Mouse (Mus musculus) limb, embryonic 12.5 days (tissue): ENCODE results near the gene Cd63. TPM values are rescaled to one million over a fixed set of nuclear protein-coding genes. Genes with fewer than 3 reads are reported as not detected.

ENCODE experiments used
- ATAC-seq: fragments of 200-750 bp; cut with Nextera tagmentation; 2 replicates; pipeline ENCODE4 v1.8.0; 2017; ENCODE audit warnings: low read depth, moderate TSS enrichment; ENCODE audit not compliant: insufficient number of reproducible peaks, insufficient read depth, low FRiP score, low TSS enrichment
- H3K27ac ChIP-seq: fragments of 300-500 bp; sonication (generic); 2 replicates; pipeline ENCODE4 v1.5.1; 2016; ENCODE audit warnings: mild to moderate bottlenecking, moderate library complexity
- H3K27me3 ChIP-seq: fragments of 300-500 bp; sonication (generic); 2 replicates; pipeline ENCODE4 v1.6.1; 2016; ENCODE audit warnings: mild to moderate bottlenecking, moderate library complexity
- H3K36me3 ChIP-seq: fragments of 300-500 bp; sonication (generic); 2 replicates; pipeline ENCODE4 v1.6.1; 2016; ENCODE audit warnings: mild to moderate bottlenecking, moderate library complexity
- H3K4me1 ChIP-seq: fragments of 300-500 bp; sonication (generic); replicated peaks from 2 replicates; pipeline ENCODE4 v1.6.1; 2016
- H3K4me2 ChIP-seq: fragments of 300-500 bp; sonication (generic); 2 replicates; pipeline ENCODE4 v1.6.1; 2016; ENCODE audit warnings: mild to moderate bottlenecking, moderate library complexity
- H3K4me3 ChIP-seq: fragments of 300-500 bp; sonication (generic); replicated peaks from 2 replicates; pipeline ENCODE4 v1.5.1; 2016; ENCODE audit warnings: mild to moderate bottlenecking
- H3K9ac ChIP-seq: fragments of 300-500 bp; sonication (generic); replicated peaks from 2 replicates; pipeline ENCODE4 v1.6.1; 2016; ENCODE audit warnings: mild to moderate bottlenecking, moderate library complexity
- H3K9me3 ChIP-seq: fragments of 300-500 bp; sonication (generic); 2 replicates; pipeline ENCODE4 v1.6.1; 2016; ENCODE audit warnings: mild to moderate bottlenecking, moderate library complexity
- whole genome bisulfite sequencing: fragments of 180-500 bp; shearing (Covaris S2); methylation state at CpG from one replicate; pipeline ENCODE4 v1.1.7; 2016; 5-methylcytosine and 5-hydroxymethylcytosine counted together
- polyA plus RNA-seq: library from polyadenylated mRNA; unstranded; fragments of >200 nt; fragmentation: Nextera tagmentation; extraction: Ambion mirVana; gene quantifications from 2 replicates; pipeline ENCODE4 v1.2.1, GENCODE M21; 2016

The Cd63 gene
- polyA plus RNA-seq, 1 experiment from 2014 or later = 522 TPM

DNA sequence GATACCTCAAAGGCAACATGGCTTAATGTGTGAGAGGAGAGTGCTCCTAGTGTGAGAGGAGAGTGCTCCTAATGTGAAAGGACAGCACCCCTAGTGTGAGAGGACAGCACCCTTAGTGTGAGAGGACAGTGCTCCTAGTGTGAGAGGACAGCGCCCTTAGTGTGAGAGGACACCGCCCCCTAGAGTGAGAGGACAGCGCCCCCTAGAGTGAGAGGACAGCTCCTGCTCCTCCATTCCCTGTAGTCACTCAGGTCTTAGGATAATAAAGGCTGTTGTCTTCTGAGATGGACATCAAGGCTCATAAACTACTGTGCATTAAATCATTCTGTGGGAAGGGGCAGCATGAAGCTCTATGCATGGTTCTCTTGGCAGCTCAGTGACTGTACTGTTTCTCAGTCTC lies 44.9 kb downstream of the Cd63 start:
- Histone ChIP-seq H3K4me3 (no peak overlapping the region), H3K36me3 (no peaks in the 10 kb centered on the region), H3K4me1 (no peaks in the 10 kb centered on the region), H3K4me2 (no peak overlapping the region), H3K27me3 (0 out of 2 replicates have a peak, but pooled peaks cover 3% of the 10 kb centered on the region), H3K9ac (no peak overlapping the region), H3K27ac (no peak overlapping the region), H3K9me3 (peaks cover 3% of the 10 kb centered on the region; the same call in 1 of the 2 replicates)
- WGBS = 22% methylated on average over 3 of the region's 3 CpGs
- ATAC-seq = no peak

DNA sequence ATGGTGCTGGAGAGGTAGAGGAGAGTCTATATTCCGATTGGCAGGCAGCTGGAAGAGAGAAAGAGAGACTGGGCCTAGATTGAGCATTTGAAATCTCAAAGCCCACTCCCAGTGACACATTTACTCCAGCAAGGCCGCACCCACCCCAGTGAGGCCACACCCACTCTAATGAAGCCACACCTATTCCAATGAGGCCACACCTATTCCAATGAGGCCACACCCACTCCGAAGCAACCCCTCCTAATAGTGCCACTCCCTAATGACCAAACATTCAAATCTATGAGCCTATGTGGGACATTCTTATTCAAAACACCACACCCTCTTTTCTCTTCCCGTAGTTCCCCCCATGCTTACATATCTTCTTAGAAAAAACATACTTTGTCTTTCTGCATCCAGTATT lies 46.7 kb downstream of the Cd63 start:
- WGBS = 92% methylated on average over 4 of the region's 4 CpGs

DNA sequence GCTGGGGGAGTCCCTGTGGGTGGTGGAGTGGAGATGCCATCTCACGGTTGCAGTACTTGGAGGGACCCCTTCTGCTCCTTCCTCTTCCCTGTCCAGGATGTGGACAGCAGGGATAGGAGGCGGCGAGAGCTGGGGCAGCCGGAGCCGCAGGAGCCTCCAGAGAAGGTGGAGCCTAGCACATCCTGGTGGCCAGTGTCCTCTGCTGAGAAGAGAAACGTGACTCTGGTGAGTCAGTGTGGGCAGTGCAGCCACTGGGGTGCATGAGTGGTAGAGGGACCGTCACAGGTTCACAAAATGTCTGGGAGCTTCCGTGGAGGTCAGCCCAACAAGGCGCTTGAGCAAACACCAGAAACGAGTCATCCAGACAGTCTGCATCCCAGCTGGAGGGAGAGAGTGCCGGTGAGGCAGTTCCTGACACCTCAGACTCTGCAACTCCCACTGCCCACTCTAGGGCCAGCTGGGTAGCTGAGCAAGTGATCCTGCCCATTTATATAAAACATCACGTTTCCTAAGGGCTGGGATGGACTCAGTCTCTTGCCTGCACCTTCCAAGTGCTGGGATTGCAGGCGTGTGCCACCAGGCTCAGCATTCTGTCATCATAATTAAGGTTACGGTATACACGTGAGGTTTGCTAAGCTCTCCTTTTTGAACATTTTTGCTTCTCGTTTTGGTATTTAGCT lies 49.6 kb downstream of the Cd63 start:
- Histone ChIP-seq H3K9me3 (peaks cover 3% of the 10 kb centered on the region; the same call in 1 of the 2 replicates), H3K27me3 (no peaks in the 10 kb centered on the region), H3K36me3 (no peaks in the 10 kb centered on the region), H3K4me2 (no peak overlapping the region), H3K4me3 (no peak overlapping the region), H3K9ac (no peak overlapping the region), H3K27ac (no peak overlapping the region), H3K4me1 (no peaks in the 10 kb centered on the region)
- WGBS = 62% methylated on average over 16 of the region's 16 CpGs
- ATAC-seq = no peak

More for the DNA sequence above, 46.7 kb downstream of the Cd63 start:
- Histone ChIP-seq H3K27me3 (no peaks in the 10 kb centered on the region), H3K4me3 (no peak overlapping the region), H3K27ac (no peak overlapping the region), H3K4me1 (no peaks in the 10 kb centered on the region), H3K36me3 (no peaks in the 10 kb centered on the region), H3K9me3 (peaks cover 3% of the 10 kb centered on the region; the same call in 1 of the 2 replicates), H3K4me2 (no peak overlapping the region), H3K9ac (no peak overlapping the region)
- no peak for ATAC-seq

DNA sequence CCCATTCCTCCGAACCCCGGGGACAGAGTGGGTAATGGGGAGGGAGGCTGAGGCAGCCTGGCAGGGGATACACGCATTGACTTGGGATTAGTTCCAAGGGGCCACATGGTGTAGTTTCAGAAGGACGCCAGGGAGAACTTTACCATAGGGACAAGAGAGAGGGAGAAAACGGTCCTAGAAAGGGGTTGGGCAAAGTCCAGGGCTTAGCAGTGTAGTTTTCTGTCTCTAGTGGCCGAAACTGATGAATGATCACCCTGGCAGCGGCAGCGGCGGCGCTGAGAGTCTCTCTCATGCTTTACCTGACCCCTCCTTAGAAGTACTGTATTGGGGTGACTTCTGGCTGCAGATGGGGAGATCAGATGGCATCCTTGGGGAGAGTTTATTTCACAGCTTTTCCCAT lies 57.6 kb downstream of the Cd63 start:
- no peaks in the 10 kb centered on the region for H3K27me3 ChIP-seq
- H3K36me3 ChIP-seq = no peaks in the 10 kb centered on the region
- H3K4me1 ChIP-seq = no peaks in the 10 kb centered on the region
- H3K9ac ChIP-seq = no peak overlapping the region
- H3K4me2 ChIP-seq = no peak overlapping the region
- no peak overlapping the region for H3K27ac ChIP-seq
- H3K9me3 ChIP-seq = no peaks in the 10 kb centered on the region
- H3K4me3 ChIP-seq = no peak overlapping the region
- no peak for ATAC-seq
- 78% methylated on average over 10 of the region's 10 CpGs for WGBS

DNA sequence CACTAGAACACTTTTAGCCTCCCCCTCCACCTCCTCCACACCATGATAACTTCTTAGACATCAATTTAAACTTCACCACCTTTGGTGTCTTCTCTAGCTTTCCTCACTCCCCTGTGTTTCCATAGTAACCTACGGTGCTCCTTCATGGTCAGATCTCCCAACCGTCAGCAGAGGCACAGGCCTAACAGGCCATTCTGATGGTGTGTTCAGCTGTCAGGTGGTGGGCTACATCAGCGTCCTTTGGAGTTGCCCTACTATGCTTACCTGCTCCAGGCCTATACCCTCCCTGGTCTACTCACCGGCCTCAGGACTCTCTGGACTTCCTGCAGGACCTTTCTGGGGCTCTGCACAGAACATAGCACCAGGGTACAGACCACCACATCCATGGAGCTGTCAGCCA lies 59.4 kb downstream of the Cd63 start:
- no peaks in the 10 kb centered on the region for H3K27me3 ChIP-seq
- no peaks in the 10 kb centered on the region for H3K4me1 ChIP-seq
- H3K27ac ChIP-seq = no peak overlapping the region
- no peak for ATAC-seq
- no peak overlapping the region for H3K4me2 ChIP-seq
- H3K36me3 ChIP-seq = no peaks in the 10 kb centered on the region
- no peaks in the 10 kb centered on the region for H3K9me3 ChIP-seq
- no peak overlapping the region for H3K4me3 ChIP-seq
- WGBS = 73% methylated on average over 4 of the region's 4 CpGs
- H3K9ac ChIP-seq = no peak overlapping the region

DNA sequence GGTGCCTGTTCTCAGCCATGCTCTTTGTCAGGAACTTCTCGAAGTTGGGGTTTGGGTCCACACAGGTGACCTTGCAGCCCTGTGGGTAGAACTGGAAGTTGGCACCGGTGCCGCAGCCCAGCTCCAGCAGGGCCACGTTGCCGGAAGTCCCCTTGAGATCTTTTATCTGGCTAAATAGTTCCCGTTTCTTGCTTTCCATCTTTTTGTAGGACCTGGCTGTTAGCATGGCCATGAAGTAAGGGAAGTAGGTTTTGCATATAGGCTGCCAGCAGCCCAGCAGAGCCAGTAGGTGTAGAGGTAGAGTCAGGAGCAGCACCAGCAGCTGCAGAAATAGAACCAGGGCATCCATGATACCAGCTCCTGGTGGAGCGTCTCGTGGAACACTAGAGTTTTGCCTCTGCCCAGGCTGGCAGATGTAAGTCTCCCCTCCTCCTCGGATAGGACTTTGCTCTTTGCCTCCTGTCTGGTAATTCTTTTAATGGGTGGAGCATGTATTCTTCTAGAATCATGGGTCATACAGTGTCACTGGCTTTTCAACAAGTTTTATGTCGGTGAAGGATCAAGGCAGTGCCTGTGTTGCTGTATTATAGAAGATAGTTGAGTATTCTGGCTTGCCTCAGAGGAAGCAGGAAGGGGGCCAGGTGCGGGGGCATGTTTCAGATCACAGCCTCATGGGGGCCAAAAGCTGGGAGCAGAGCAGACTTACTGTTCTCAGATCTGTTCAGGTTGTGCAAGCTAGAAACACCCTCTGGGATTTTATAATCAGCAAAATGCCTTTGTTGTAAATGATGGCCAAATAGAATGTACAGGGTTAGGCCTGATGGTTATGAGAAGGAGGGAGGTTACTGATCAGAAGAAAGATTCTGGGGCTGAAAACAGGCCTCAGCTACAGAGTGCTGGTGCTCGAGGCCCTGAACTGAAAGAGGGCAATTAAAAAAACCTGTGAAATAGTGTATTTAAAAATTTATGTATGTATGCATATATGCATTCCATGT lies 60.1 kb downstream of the Cd63 start, which contains the start of gene Mettl7b:
Gene Mettl7b, minus strand, starts transcription at position 399 of the 995 bp plus-strand sequence.
- H3K4me1 ChIP-seq = no peaks in the 10 kb centered on the region
- H3K36me3 ChIP-seq = no peaks in the 10 kb centered on the region
- 84% methylated on average over 12 of the region's 12 CpGs for WGBS
- H3K4me2 ChIP-seq = no peak within 1 kb of the TSS
- H3K9ac ChIP-seq = no peak within 1 kb of the TSS; the same call in 1 of the 2 replicates
- H3K4me3 ChIP-seq = no peak within 1 kb of the TSS
- ATAC-seq = no peak
- no peaks in the 10 kb centered on the region for H3K9me3 ChIP-seq
- H3K27ac ChIP-seq = no peak within 1 kb of the TSS
- no peaks in the 10 kb centered on the region for H3K27me3 ChIP-seq

Other genes with a start within 250 kb of the Cd63 start
- 14.7 and 16.7 TPM in 2 replicates for gene Suox, start 226.9 kb upstream of the Cd63 start, polyA plus RNA-seq
- 72.7 and 78.2 TPM in 2 replicates for gene Rab5b, start 204.7 kb upstream of the Cd63 start, polyA plus RNA-seq
- 0.71 and 1.2 TPM in 2 replicates for gene Pmel, start 196.8 kb upstream of the Cd63 start, polyA plus RNA-seq
- 147 and 161 TPM in 2 replicates for gene Cdk2, start 196.0 kb upstream of the Cd63 start, polyA plus RNA-seq
- 8.4 and 8.9 TPM in 2 replicates for gene Dgka, start 156.1 kb upstream of the Cd63 start, polyA plus RNA-seq
- 54.2 and 55.2 TPM in 2 replicates for gene Pym1, start 153.1 kb upstream of the Cd63 start, polyA plus RNA-seq
- gene Mmp19, start 110.1 kb upstream of the Cd63 start, polyA plus RNA-seq = 0.36 and 0.50 TPM in 2 replicates
- 56.4 and 58.0 TPM in 2 replicates for gene Dnajc14, start 96.9 kb upstream of the Cd63 start, polyA plus RNA-seq
- 22.6 and 23.4 TPM in 2 replicates for gene Tmem198b, start 96.6 kb upstream of the Cd63 start, polyA plus RNA-seq
- 241 and 260 TPM in 2 replicates for gene Sarnp, start 83.7 kb upstream of the Cd63 start, polyA plus RNA-seq
- 27.9 and 31.6 TPM in 2 replicates for gene Ormdl2, start 79.3 kb upstream of the Cd63 start, polyA plus RNA-seq
- 15.2 and 20.7 TPM in 2 replicates for gene Gdf11, start 9.3 kb upstream of the Cd63 start, polyA plus RNA-seq
- gene Rdh5, start 21.9 kb downstream of the Cd63 start, polyA plus RNA-seq = 9.3 and 11.4 TPM in 2 replicates
- gene Bloc1s1, start 23.0 kb downstream of the Cd63 start, polyA plus RNA-seq = 197 and 202 TPM in 2 replicates
- 1.3 and 1.7 TPM in 2 replicates for gene Itga7, start 32.8 kb downstream of the Cd63 start, polyA plus RNA-seq
- not detected in 2 replicates for gene Mettl7b, start 60.0 kb downstream of the Cd63 start, polyA plus RNA-seq
- not detected in 2 replicates for gene Olfr9, start 88.4 kb downstream of the Cd63 start, polyA plus RNA-seq
- gene Olfr763, start 109.8 kb downstream of the Cd63 start, polyA plus RNA-seq = not detected in 2 replicates
- gene Olfr764-ps1, start 138.9 kb downstream of the Cd63 start, polyA plus RNA-seq = not detected in 2 replicates
- gene Olfr765, start 149.0 kb downstream of the Cd63 start, polyA plus RNA-seq = not detected in 2 replicates
- not detected in 2 replicates for gene Olfr766-ps1, start 168.0 kb downstream of the Cd63 start, polyA plus RNA-seq
- not detected in 2 replicates for gene Olfr767, start 181.9 kb downstream of the Cd63 start, polyA plus RNA-seq
- gene Olfr768, start 198.4 kb downstream of the Cd63 start, polyA plus RNA-seq = not detected in 2 replicates
- gene Olfr769, start 216.9 kb downstream of the Cd63 start, polyA plus RNA-seq = not detected in 2 replicates
- gene Olfr770, start 238.0 kb downstream of the Cd63 start, polyA plus RNA-seq = not detected in 2 replicates